Mouse (Mus musculus): ENCODE data around the gene Asic2.

DNA sequence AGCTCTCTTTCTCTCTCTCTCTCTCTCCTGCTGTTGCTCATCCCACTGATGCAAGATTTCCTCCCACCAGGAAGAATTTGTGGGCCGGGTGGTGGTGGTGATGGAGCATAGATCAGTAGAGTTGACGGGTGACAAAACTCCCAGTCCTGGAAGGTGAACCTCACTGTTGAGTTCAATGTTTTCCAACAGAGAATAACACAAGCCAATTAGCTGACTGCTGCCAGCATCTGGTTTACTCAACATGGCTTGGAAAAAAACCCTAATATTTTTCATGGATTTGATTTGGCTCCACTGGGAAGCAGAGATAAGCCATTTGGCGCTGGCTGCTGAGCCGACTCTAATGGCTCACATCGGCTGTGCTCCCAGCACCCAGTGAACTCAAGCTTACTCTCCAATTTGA lies 479.6 kb downstream of the Asic2 start:
- TF ChIP-seq MAZ (IDR thresholded peaks at IDR 0.05; ENCODE audit: low read depth, low read length) (no peak), JUND (IDR thresholded peaks at IDR 0.05; ENCODE audit: low read depth, low read length) (no peak), KAT2A (conservative IDR thresholded peaks at IDR 0.05; ENCODE audit: low read depth, low read length) (no peak)
